Mouse (Mus musculus) thymus, adult 2 months (tissue): ENCODE results near the gene Xpnpep1. TPM values are rescaled to one million over a fixed set of nuclear protein-coding genes. Genes with fewer than 3 reads are reported as not detected.

Experiments
- DNase-seq: peaks from one replicate; pipeline ENCODE4 v3.0.0; 2021
- H3K27ac ChIP-seq: fragments of 200-500 bp; 2 replicates; pipeline ENCODE4 v1.5.1; 2012; ENCODE audit warnings: low read length, control low read depth; ENCODE audit not compliant: control insufficient read depth, insufficient read depth
- H3K27me3 ChIP-seq: fragments of 200-500 bp; 2 replicates; pipeline ENCODE4 v1.6.1; 2012; ENCODE audit warnings: mild to moderate bottlenecking, low read length, moderate library complexity, mixed read lengths; ENCODE audit not compliant: control insufficient read depth, insufficient read depth
- H3K36me3 ChIP-seq: fragments of 200-500 bp; 2 replicates; pipeline ENCODE4 v1.6.1; 2012; ENCODE audit warnings: mild to moderate bottlenecking, low read length, moderate library complexity; ENCODE audit not compliant: control insufficient read depth, insufficient read depth
- H3K4me1 ChIP-seq: fragments of 200-500 bp; replicated peaks from 2 replicates; pipeline ENCODE4 v1.6.1; 2012; ENCODE audit warnings: low read length; ENCODE audit not compliant: control insufficient read depth, insufficient read depth
- H3K4me3 ChIP-seq: fragments of 200-500 bp; 2 replicates; pipeline ENCODE4 v1.5.1; 2012; ENCODE audit warnings: mild to moderate bottlenecking, low read length, control low read depth, moderate library complexity; ENCODE audit not compliant: control insufficient read depth, insufficient read depth
- CTCF ChIP-seq: fragments of 200-500 bp; IDR thresholded peaks from 2 replicates; pipeline ENCODE4 v1.5.1; 2012; ENCODE audit warnings: mild to moderate bottlenecking, control low read depth, low read length, moderate library complexity, borderline replicate concordance; ENCODE audit not compliant: control insufficient read depth, poor library complexity, insufficient read depth; ENCODE audit errors: extremely low read depth
- POLR2A ChIP-seq: fragments of 200-500 bp; IDR thresholded peaks from 2 replicates; pipeline ENCODE4 v1.6.1; 2012; ENCODE audit warnings: mild to moderate bottlenecking, low read length, control low read depth, moderate library complexity; ENCODE audit not compliant: control insufficient read depth, poor library complexity, insufficient read depth; ENCODE audit errors: extremely low read depth
- WGBS: fragments of 180-500 bp; shearing (Covaris S2); methylation state at CpG from one replicate; pipeline ENCODE4 v1.1.7; 2018; 5-methylcytosine and 5-hydroxymethylcytosine counted together
- polyA plus RNA-seq: library from polyadenylated mRNA; depleted of rRNA; stranded (reverse); fragments of >200 nt; gene quantifications from 2 replicates; pipeline ENCODE4 v1.2.3, GENCODE M21; 2012

Gene Xpnpep1
- polyA plus RNA-seq, 1 experiment: 49.6 TPM

- TF ChIP-seq POLR2A (no peak), CTCF (no peak)
- no peak overlapping the region for H3K27ac ChIP-seq
- H3K4me1 ChIP-seq: 0 out of 2 replicates have a peak, but pooled peaks cover 4% of the 10 kb centered on the region
- 90% methylated on average over 13 of the region's 13 CpGs for WGBS
- H3K4me3 ChIP-seq: no peak overlapping the region
- H3K27me3 ChIP-seq: no peaks in the 10 kb centered on the region
- no peaks in the 10 kb centered on the region for H3K36me3 ChIP-seq
- DNase-seq: no peak
Observed at GRCm38 (mm10) chr19:53043423-53044125, 3.6 kb upstream of the Xpnpep1 start.

GRCm38 (mm10) chr19:53041570-53041969 lies 1.6 kb upstream of the Xpnpep1 start:
- no peaks in the 10 kb centered on the region for H3K36me3 ChIP-seq
- WGBS: 81% methylated on average over 4 of the region's 4 CpGs
- peaks cover 13% of the 10 kb centered on the region for H3K4me1 ChIP-seq
- no peak overlapping the region for H3K4me3 ChIP-seq
- no peak overlapping the region for H3K27ac ChIP-seq
- H3K27me3 ChIP-seq: no peaks in the 10 kb centered on the region
- no peak for TF ChIP-seq POLR2A
- TF ChIP-seq CTCF: no peak
- no peak for DNase-seq

GRCm38 (mm10) chr19:53041133-53041510 lies 1.1 kb upstream of the Xpnpep1 start:
- DNase-seq: no peak
- no peak for TF ChIP-seq CTCF
- TF ChIP-seq POLR2A: no peak
- no peaks in the 10 kb centered on the region for H3K27me3 ChIP-seq

GRCm38 (mm10) chr19:53039090-53039489 lies 924 bp downstream of the Xpnpep1 start:
- H3K36me3 ChIP-seq: no peaks in the 10 kb centered on the region
- peak; percentile 18 for DNase-seq
- no peak overlapping the region for H3K4me3 ChIP-seq
- no peak for TF ChIP-seq POLR2A
- no peak for TF ChIP-seq CTCF
- WGBS: 65% methylated on average over 11 of the region's 11 CpGs
- H3K27me3 ChIP-seq: no peaks in the 10 kb centered on the region
- no peak overlapping the region for H3K27ac ChIP-seq
- peaks cover 13% of the 10 kb centered on the region for H3K4me1 ChIP-seq

More at GRCm38 (mm10) chr19:53041133-53041510, 1.1 kb upstream of the Xpnpep1 start:
- H3K27ac ChIP-seq: no peak overlapping the region
- no peaks in the 10 kb centered on the region for H3K36me3 ChIP-seq
- H3K4me3 ChIP-seq: no peak overlapping the region
- WGBS: 84% methylated on average over 5 of the region's 5 CpGs
- H3K4me1 ChIP-seq: peaks cover 13% of the 10 kb centered on the region

- no peaks in the 10 kb centered on the region for H3K27me3 ChIP-seq
- no peak overlapping the region for H3K27ac ChIP-seq
- peak overlapping the region; percentile 85 for H3K4me3 ChIP-seq
- WGBS: 2% methylated on average over 39 of the region's 39 CpGs
- peak; percentile 51; the same call in 1 of the 2 replicates for TF ChIP-seq CTCF
- TF ChIP-seq POLR2A: peak; percentile 77
- no peaks in the 10 kb centered on the region for H3K36me3 ChIP-seq
- DNase-seq: peak; percentile 89
- peaks cover 13% of the 10 kb centered on the region for H3K4me1 ChIP-seq
Observed at GRCm38 (mm10) chr19:53038435-53038938, 1.5 kb downstream of the Xpnpep1 start.

- Histone ChIP-seq H3K36me3 (no peaks in the 10 kb centered on the region), H3K27me3 (no peaks in the 10 kb centered on the region), H3K4me3 (peak overlapping the region; percentile 85), H3K27ac (no peak overlapping the region), H3K4me1 (peaks cover 13% of the 10 kb centered on the region)
- WGBS: 1% methylated on average over 28 of the region's 28 CpGs
- no peak for DNase-seq
- TF ChIP-seq POLR2A: no peak
- no peak for TF ChIP-seq CTCF
Observed at GRCm38 (mm10) chr19:53037925-53038419, 2.0 kb downstream of the Xpnpep1 start.
